8 mouse cellular contexts compared by ENCODE assay signal in genomic region chr17:26112751-26113150, GRCm38 (mm10). TPM values are rescaled to one million over a fixed set of nuclear protein-coding genes. Genes with fewer than 3 reads are reported as not detected.
A peak's percentile ranks its signal among the peaks of the same experiment; 100 is the strongest.
DNase-seq lines count a peak whose midpoint lies in the region; ATAC-seq and TF ChIP-seq lines count a peak whose summit lies in the region.

No protein-coding gene starts in this region.

- 20% methylated on average over 14 of the region's 14 CpGs for WGBS in heart, embryonic 14.5 days
- WGBS in hindbrain, embryonic 11.5 days, result 15% methylated on average over 14 of the region's 14 CpGs
- 19% methylated on average over 14 of the region's 14 CpGs for WGBS in midbrain, embryonic 10.5 days

- no peaks in the 10 kb centered on the region for H3K9me3 ChIP-seq in heart, embryonic 14.5 days (ENCODE audit: control insufficient read depth, low read length)
- no peaks in the 10 kb centered on the region for H3K9me3 ChIP-seq in G1E (replicated peaks)
- H3K9me3 ChIP-seq in hindbrain, embryonic 11.5 days (ENCODE audit: control insufficient read depth, low read length), result no peaks in the 10 kb centered on the region
- no peaks in the 10 kb centered on the region for H3K9me3 ChIP-seq in midbrain, embryonic 10.5 days (replicated peaks)

- no peak for ATAC-seq in heart, embryonic 14.5 days (ENCODE audit: insufficient number of reproducible peaks, insufficient read depth, low FRiP score, low read depth)
- no peak for ATAC-seq in G1E (ENCODE audit: extremely low read depth, insufficient number of reproducible peaks, low FRiP score, poor library complexity, severe bottlenecking)
- no peak for ATAC-seq in hindbrain, embryonic 11.5 days (ENCODE audit: low FRiP score)

- H3K9ac ChIP-seq in heart, embryonic 14.5 days (ENCODE audit: low read length), result peak overlapping the region; percentile 63; the same call in 1 of the 2 replicates
- peak overlapping the region; percentile 75 for H3K9ac ChIP-seq in hindbrain, embryonic 11.5 days (ENCODE audit: low read depth, low read length)

- peaks cover 80% of the 10 kb centered on the region for H3K27me3 ChIP-seq in heart, embryonic 14.5 days (ENCODE audit: control insufficient read depth, insufficient read depth, low read length)
- H3K27me3 ChIP-seq in G1E (ENCODE audit: insufficient read depth, low read length), result peaks cover 53% of the 10 kb centered on the region
- peaks cover 42% of the 10 kb centered on the region for H3K27me3 ChIP-seq in hindbrain, embryonic 11.5 days (ENCODE audit: control insufficient read depth, insufficient read depth, low read length)
- H3K27me3 ChIP-seq in midbrain, embryonic 10.5 days (ENCODE audit: low read depth, poor library complexity, severe bottlenecking), result peaks cover 81% of the 10 kb centered on the region

- no peaks in the 10 kb centered on the region for H3K36me3 ChIP-seq in heart, embryonic 14.5 days (ENCODE audit: control insufficient read depth, insufficient read depth, low read length)
- peaks cover 7% of the 10 kb centered on the region for H3K36me3 ChIP-seq in G1E (replicated peaks)
- H3K36me3 ChIP-seq in hindbrain, embryonic 11.5 days (ENCODE audit: control insufficient read depth, insufficient read depth, low read length), result no peaks in the 10 kb centered on the region
- H3K36me3 ChIP-seq in midbrain, embryonic 10.5 days, result no peaks in the 10 kb centered on the region

- intact Hi-C loops in heart, postnatal 14 days (cut with DNase I), result no loop called here

- H3K4me2 ChIP-seq in heart, embryonic 14.5 days (ENCODE audit: low read length), result peak overlapping the region; percentile 79
- peak overlapping the region; percentile 98 for H3K4me2 ChIP-seq in hindbrain, embryonic 11.5 days (replicated peaks; ENCODE audit: low read depth, low read length)

- DNase-seq in heart, postnatal 14 days, result no peak
- DNase-seq in G1E (ENCODE audit: low spot score) (no peak), MN1 (ENCODE audit: low spot score) (no peak)
- no peak for DNase-seq in hindbrain, embryonic 11.5 days (ENCODE audit: low spot score)
- no peak for DNase-seq in midbrain, embryonic 10.5 days (ENCODE audit: low spot score)
- DNase-seq in cerebellum, postnatal 4 days (ENCODE audit: low spot score in 2 of 2), result no peak
- DNase-seq in frontal cortex, adult 2 months (ENCODE audit: extremely low spot score in 1 of 2, low spot score in 1 of 2), result no peak

- H3K4me1 ChIP-seq in heart, embryonic 14.5 days (ENCODE audit: control insufficient read depth in 2 of 2, insufficient read depth in 2 of 2, low read length in 2 of 2), result peaks cover 4 to 7% of the 10 kb centered on the region in 2 experiments; a peak in 2 of 4 replicates
- H3K4me1 ChIP-seq in G1E (ENCODE audit: insufficient read depth, low read depth, low read length), result peaks cover 32% of the 10 kb centered on the region
- H3K4me1 ChIP-seq in hindbrain, embryonic 11.5 days (replicated peaks; ENCODE audit: control insufficient read depth, insufficient read depth, low read length), result peaks cover 5% of the 10 kb centered on the region
- H3K4me1 ChIP-seq in midbrain, embryonic 10.5 days, result peaks cover 32% of the 10 kb centered on the region

- peak overlapping the region; percentile 50 to 71 for H3K4me3 ChIP-seq in heart, embryonic 14.5 days (ENCODE audit: control insufficient read depth in 1 of 2, insufficient read depth in 1 of 2, low read depth in 1 of 2, low read length in 2 of 2)
- H3K4me3 ChIP-seq in G1E (ENCODE audit: low read depth, low read length), result peak overlapping the region; percentile 84
- peak overlapping the region; percentile 79 for H3K4me3 ChIP-seq in hindbrain, embryonic 11.5 days (ENCODE audit: low read depth, low read length)
- H3K4me3 ChIP-seq in midbrain, embryonic 10.5 days, result peak overlapping the region; percentile 85

- no peak overlapping the region for H3K27ac ChIP-seq in heart, embryonic 14.5 days (replicated peaks in 1 of 2; ENCODE audit: control insufficient read depth in 1 of 2, insufficient read depth in 1 of 2, low read depth in 2 of 2, low read length in 2 of 2)
- no peak overlapping the region for H3K27ac ChIP-seq in hindbrain, embryonic 11.5 days (ENCODE audit: low read depth, low read length)
- H3K27ac ChIP-seq in midbrain, embryonic 10.5 days (replicated peaks), result peak overlapping the region; percentile 83; the same call in 1 of the 2 replicates

- TF ChIP-seq CTCF in G1E (IDR thresholded peaks at IDR 0.05; ENCODE audit: low read depth, low read length), result no peak

RNA-seq across cellular contexts. Expression of gene Tmem8, which starts 0.3 kb away (rescaled TPM):
- polyA plus RNA-seq in heart, embryonic 14.5 days (2014; fragmentation: Nextera tagmentation; extraction: Ambion mirVana), result 0.44 and 0.58 TPM in 2 replicates
- total RNA-seq in heart, postnatal 14 days (2021), result 1 to 10 TPM; 1.2 to 1.9 TPM
- total RNA-seq in G1E (2014; fragmentation: Nextera tagmentation) (2.3 and 3.0 TPM in 2 replicates), G1E (2017) (6.4 and 7.8 TPM in 2 replicates)
- polyA plus RNA-seq in G1E (2012), result 3.4 and 3.5 TPM in 2 replicates
- polyA plus RNA-seq in hindbrain, embryonic 11.5 days (2014; fragmentation: Nextera tagmentation; extraction: Ambion mirVana), result 1.0 and 1.1 TPM in 2 replicates
- polyA plus RNA-seq in midbrain, embryonic 10.5 days (2016; fragmentation: Nextera tagmentation; extraction: Ambion mirVana), result 1.6 and 2.0 TPM in 2 replicates
- 29.7 and 31.4 TPM in 2 replicates for polyA plus RNA-seq in frontal cortex, adult 2 months (2012; rRNA removed)

RNA-seq across cellular contexts. Expression of gene Mrpl28, which starts 10.5 kb away (rescaled TPM):
- polyA plus RNA-seq in heart, embryonic 14.5 days (2014; fragmentation: Nextera tagmentation; extraction: Ambion mirVana), result 224 and 237 TPM in 2 replicates
- total RNA-seq in heart, postnatal 14 days (2021), result 100 to 1,000 TPM; 100 to 115 TPM
- total RNA-seq in G1E (2014; fragmentation: Nextera tagmentation) (25.6 and 40.2 TPM in 2 replicates), G1E (2017) (55.7 and 77.6 TPM in 2 replicates)
- polyA plus RNA-seq in G1E (2012), result 326 and 332 TPM in 2 replicates
- polyA plus RNA-seq in hindbrain, embryonic 11.5 days (2014; fragmentation: Nextera tagmentation; extraction: Ambion mirVana), result 244 TPM in 2 replicates
- 301 and 332 TPM in 2 replicates for polyA plus RNA-seq in midbrain, embryonic 10.5 days (2016; fragmentation: Nextera tagmentation; extraction: Ambion mirVana)
- 88.4 and 95.4 TPM in 2 replicates for polyA plus RNA-seq in frontal cortex, adult 2 months (2012; rRNA removed)

RNA-seq across cellular contexts. Expression of gene Nme4, which starts 17.3 kb away (rescaled TPM):
- polyA plus RNA-seq in heart, embryonic 14.5 days (2014; fragmentation: Nextera tagmentation; extraction: Ambion mirVana), result 58.5 and 68.2 TPM in 2 replicates
- total RNA-seq in heart, postnatal 14 days (2021), result 1 to 10 TPM; 3.1 to 3.6 TPM
- total RNA-seq in G1E (2014; fragmentation: Nextera tagmentation) (23.3 and 25.2 TPM in 2 replicates), G1E (2017) (48.5 and 68.1 TPM in 2 replicates)
- 118 and 139 TPM in 2 replicates for polyA plus RNA-seq in G1E (2012)
- polyA plus RNA-seq in hindbrain, embryonic 11.5 days (2014; fragmentation: Nextera tagmentation; extraction: Ambion mirVana), result 60.3 and 62.6 TPM in 2 replicates
- polyA plus RNA-seq in midbrain, embryonic 10.5 days (2016; fragmentation: Nextera tagmentation; extraction: Ambion mirVana), result 87.4 and 106 TPM in 2 replicates
- 9.2 and 10.1 TPM in 2 replicates for polyA plus RNA-seq in frontal cortex, adult 2 months (2012; rRNA removed)

RNA-seq across cellular contexts. Expression of gene Decr2, which starts 22.6 kb away (rescaled TPM):
- 33.0 and 39.5 TPM in 2 replicates for polyA plus RNA-seq in heart, embryonic 14.5 days (2014; fragmentation: Nextera tagmentation; extraction: Ambion mirVana)
- 10 to 100 TPM; 10.9 to 13.0 TPM for total RNA-seq in heart, postnatal 14 days (2021)
- total RNA-seq in G1E (2014; fragmentation: Nextera tagmentation) (6.4 and 19.1 TPM in 2 replicates), G1E (2017) (7.6 and 8.8 TPM in 2 replicates)
- 0.18 and 0.34 TPM in 2 replicates for polyA plus RNA-seq in G1E (2012)
- polyA plus RNA-seq in hindbrain, embryonic 11.5 days (2014; fragmentation: Nextera tagmentation; extraction: Ambion mirVana), result 20.4 and 24.7 TPM in 2 replicates
- polyA plus RNA-seq in midbrain, embryonic 10.5 days (2016; fragmentation: Nextera tagmentation; extraction: Ambion mirVana), result 27.8 and 28.2 TPM in 2 replicates
- 39.6 and 41.5 TPM in 2 replicates for polyA plus RNA-seq in frontal cortex, adult 2 months (2012; rRNA removed)

RNA-seq across cellular contexts. Expression of gene Axin1, which starts 25.7 kb away (rescaled TPM):
- polyA plus RNA-seq in heart, embryonic 14.5 days (2014; fragmentation: Nextera tagmentation; extraction: Ambion mirVana), result 10.9 and 11.9 TPM in 2 replicates
- 10 to 100 TPM; 16.1 to 16.9 TPM for total RNA-seq in heart, postnatal 14 days (2021)
- total RNA-seq in G1E (2014; fragmentation: Nextera tagmentation), result 60.4 and 87.3 TPM in 2 replicates
- total RNA-seq in G1E (2017), result 84.9 and 96.7 TPM in 2 replicates
- 43.4 and 45.5 TPM in 2 replicates for polyA plus RNA-seq in G1E (2012)
- polyA plus RNA-seq in hindbrain, embryonic 11.5 days (2014; fragmentation: Nextera tagmentation; extraction: Ambion mirVana), result 8.6 and 12.4 TPM in 2 replicates
- 9.9 and 10.0 TPM in 2 replicates for polyA plus RNA-seq in midbrain, embryonic 10.5 days (2016; fragmentation: Nextera tagmentation; extraction: Ambion mirVana)
- 16.9 and 20.5 TPM in 2 replicates for polyA plus RNA-seq in frontal cortex, adult 2 months (2012; rRNA removed)
